Mouse (Mus musculus) kidney, postnatal 0 days (tissue): ENCODE results near the gene Phf5a. TPM values are rescaled to one million over a fixed set of nuclear protein-coding genes. Genes with fewer than 3 reads are reported as not detected.

Source experiments
- ATAC-seq: fragments of 200-750 bp; cut with Nextera tagmentation; replicated peaks from 2 replicates; pipeline ENCODE4 v1.8.0; 2017; ENCODE audit warnings: low read depth, moderate number of reproducible peaks, moderate TSS enrichment, moderate library complexity; ENCODE audit not compliant: low FRiP score
- DNase-seq: peaks from one replicate; pipeline ENCODE4 v3.0.0-alpha.2; 2016; ENCODE audit warnings: low spot score
- H3K27ac ChIP-seq: fragments of 300-500 bp; sonication (generic); 2 replicates; pipeline ENCODE4 v1.5.1; 2014; ENCODE audit warnings: mild to moderate bottlenecking
- H3K27me3 ChIP-seq: fragments of 300-500 bp; sonication (generic); 2 replicates; pipeline ENCODE4 v1.6.1; 2014; ENCODE audit warnings: low read length, mixed read lengths; ENCODE audit not compliant: insufficient read depth
- H3K36me3 ChIP-seq: fragments of 300-500 bp; sonication (generic); 2 replicates; pipeline ENCODE4 v1.6.1; 2014; ENCODE audit warnings: low read length, mixed read lengths; ENCODE audit not compliant: insufficient read depth
- H3K4me1 ChIP-seq: fragments of 300-500 bp; sonication (generic); replicated peaks from 2 replicates; pipeline ENCODE4 v1.6.1; 2014; ENCODE audit warnings: antibody characterized with exemption, low read length, mixed read lengths; ENCODE audit not compliant: insufficient read depth
- H3K4me2 ChIP-seq: fragments of 300-500 bp; sonication (generic); 2 replicates; pipeline ENCODE4 v1.6.1; 2014; ENCODE audit warnings: mild to moderate bottlenecking, low read length, moderate library complexity, mixed read lengths
- H3K4me3 ChIP-seq: fragments of 300-500 bp; sonication (generic); replicated peaks from 2 replicates; pipeline ENCODE4 v1.5.1; 2014; ENCODE audit warnings: low read depth, low read length
- H3K9ac ChIP-seq: fragments of 300-500 bp; sonication (generic); 2 replicates; pipeline ENCODE4 v1.6.1; 2014; ENCODE audit warnings: low read depth, low read length
- H3K9me3 ChIP-seq: fragments of 300-500 bp; sonication (generic); replicated peaks from 2 replicates; pipeline ENCODE4 v1.6.1; 2016; ENCODE audit warnings: low read length, inconsistent platforms, mixed read lengths
- CTCF ChIP-seq: IDR thresholded peaks from 2 replicates; pipeline ENCODE4 v1.5.1; 2016; ENCODE audit warnings: antibody characterized with exemption, low read depth, mild to moderate bottlenecking, moderate library complexity
- WGBS: fragments of 180-500 bp; shearing (Covaris S2); extraction: QIAGEN DNeasy Blood & Tissue Kit; methylation state at CpG from one replicate; pipeline ENCODE4 v1.1.7; 2014; 5-methylcytosine and 5-hydroxymethylcytosine counted together
- polyA plus RNA-seq: library from polyadenylated mRNA; unstranded; fragments of >200 nt; fragmentation: Nextera tagmentation; extraction: Ambion mirVana; gene quantifications from 2 replicates; pipeline ENCODE4 v1.2.1, GENCODE M21; 2015

Gene Phf5a
- polyA plus RNA-seq, 1 experiment from 2014 or later = 103 TPM

- H3K4me1 ChIP-seq = no peaks in the 10 kb centered on the region
- H3K9ac ChIP-seq = no peak overlapping the region
- H3K36me3 ChIP-seq = peaks cover 42% of the 10 kb centered on the region; the same call in 1 of the 2 replicates
- H3K4me2 ChIP-seq = no peak overlapping the region
- no peaks in the 10 kb centered on the region for H3K9me3 ChIP-seq
- H3K4me3 ChIP-seq = no peak overlapping the region
- WGBS = 85% methylated on average over 3 of the region's 3 CpGs
- H3K27me3 ChIP-seq = no peaks in the 10 kb centered on the region
- no peak for TF ChIP-seq CTCF
- H3K27ac ChIP-seq = no peak overlapping the region
- no peak for DNase-seq
- no peak for ATAC-seq
These were observed 49.1 kb downstream of the Phf5a start for GRCm38 (mm10) chr15:81822631-81823030.

GRCm38 (mm10) chr15:81818404-81818803 is 53.3 kb downstream of the Phf5a start:
- no peak overlapping the region for H3K4me2 ChIP-seq
- H3K9ac ChIP-seq = no peak overlapping the region
- no peaks in the 10 kb centered on the region for H3K27me3 ChIP-seq
- H3K9me3 ChIP-seq = no peaks in the 10 kb centered on the region
- peaks cover 30% of the 10 kb centered on the region for H3K36me3 ChIP-seq
- no peak overlapping the region for H3K27ac ChIP-seq
- ATAC-seq = no peak
- H3K4me1 ChIP-seq = no peaks in the 10 kb centered on the region
- WGBS = 90% methylated on average over 3 of the region's 3 CpGs
- no peak overlapping the region for H3K4me3 ChIP-seq
- TF ChIP-seq CTCF = no peak
- DNase-seq = no peak

GRCm38 (mm10) chr15:81814716-81815370 is 56.9 kb downstream of the Phf5a start:
- Histone ChIP-seq H3K9me3 (no peaks in the 10 kb centered on the region), H3K9ac (no peak overlapping the region), H3K27ac (no peak overlapping the region), H3K27me3 (no peaks in the 10 kb centered on the region), H3K4me3 (no peak overlapping the region), H3K4me2 (no peak overlapping the region), H3K36me3 (peaks cover 26% of the 10 kb centered on the region), H3K4me1 (0 out of 2 replicates have a peak, but pooled peaks cover 3% of the 10 kb centered on the region)
- ATAC-seq (no peak), DNase-seq (no peak)
- TF ChIP-seq CTCF = no peak
- WGBS = 88% methylated on average over 12 of the region's 12 CpGs

Other genes starting within 250 kb of the Phf5a start
- gene L3mbtl2, start 208.0 kb downstream of the Phf5a start, polyA plus RNA-seq = 13.5 and 16.5 TPM in 2 replicates
- gene Chadl, start 174.6 kb downstream of the Phf5a start, polyA plus RNA-seq = 5.3 and 6.4 TPM in 2 replicates
- gene Zc3h7b, start 126.9 kb downstream of the Phf5a start, polyA plus RNA-seq = 26.5 TPM in 2 replicates
- 33.9 and 39.7 TPM in 2 replicates for gene Rangap1, start 126.4 kb downstream of the Phf5a start, polyA plus RNA-seq
- gene Tef, start 69.5 kb downstream of the Phf5a start, polyA plus RNA-seq = 17.9 and 19.9 TPM in 2 replicates
- 22.5 and 27.7 TPM in 2 replicates for gene Tob2, start 13.1 kb downstream of the Phf5a start, polyA plus RNA-seq
- 263 and 285 TPM in 2 replicates for gene Aco2, start 398 bp upstream of the Phf5a start, polyA plus RNA-seq
- gene Polr3h, start 54.3 kb upstream of the Phf5a start, polyA plus RNA-seq = 122 and 129 TPM in 2 replicates
- 20.4 and 23.1 TPM in 2 replicates for gene Csdc2, start 64.8 kb upstream of the Phf5a start, polyA plus RNA-seq
- gene Pmm1, start 89.0 kb upstream of the Phf5a start, polyA plus RNA-seq = 27.1 and 27.8 TPM in 2 replicates
- not detected in 2 replicates for gene 1700029P11Rik, start 108.6 kb upstream of the Phf5a start, polyA plus RNA-seq
- gene Xrcc6, start 115.9 kb upstream of the Phf5a start, polyA plus RNA-seq = 45.2 and 53.6 TPM in 2 replicates
- gene Desi1, start 162.0 kb upstream of the Phf5a start, polyA plus RNA-seq = 21.1 and 23.3 TPM in 2 replicates
- gene Snu13, start 175.7 kb upstream of the Phf5a start, polyA plus RNA-seq = 215 and 225 TPM in 2 replicates
- gene 4930407I10Rik, start 187.2 kb upstream of the Phf5a start, polyA plus RNA-seq = not detected in 2 replicates
- gene Mei1, start 198.1 kb upstream of the Phf5a start, polyA plus RNA-seq = 0.09 TPM in 1 of 2 replicates, not detected in the other